Mouse (Mus musculus) forebrain, embryonic 15.5 days (tissue): ENCODE results near the gene Gm9045. TPM values are rescaled to one million over a fixed set of nuclear protein-coding genes. Genes with fewer than 3 reads are reported as not detected.
"Not testable (repeated sequence)": the region's sequence is repeated elsewhere in the genome, so short reads cannot be mapped to it uniquely, and the experiment has no call there.

Experiments
- ATAC-seq: fragments of 200-750 bp; cut with Nextera tagmentation; replicated peaks from 2 replicates; pipeline ENCODE4 v1.8.0; 2017; ENCODE audit warnings: mild to moderate bottlenecking, moderate TSS enrichment, moderate library complexity
- H3K27ac ChIP-seq: fragments of 300-500 bp; sonication (generic); replicated peaks from 2 replicates; pipeline ENCODE4 v1.5.1; 2015; ENCODE audit warnings: mild to moderate bottlenecking, inconsistent platforms
- H3K27me3 ChIP-seq: fragments of 300-500 bp; sonication (generic); 2 replicates; pipeline ENCODE4 v1.6.1; 2015; ENCODE audit warnings: inconsistent platforms
- H3K36me3 ChIP-seq: fragments of 300-500 bp; sonication (generic); 2 replicates; pipeline ENCODE4 v1.6.1; 2015; ENCODE audit warnings: mild to moderate bottlenecking, inconsistent platforms
- H3K4me1 ChIP-seq: fragments of 300-500 bp; sonication (generic); 2 replicates; pipeline ENCODE4 v1.6.1; 2015; ENCODE audit warnings: inconsistent platforms
- H3K4me2 ChIP-seq: fragments of 300-500 bp; sonication (generic); replicated peaks from 2 replicates; pipeline ENCODE4 v1.6.1; 2015; ENCODE audit warnings: mild to moderate bottlenecking, inconsistent platforms
- H3K4me3 ChIP-seq: fragments of 300-500 bp; sonication (generic); 2 replicates; pipeline ENCODE4 v1.5.1; 2015; ENCODE audit warnings: mild to moderate bottlenecking, inconsistent platforms
- H3K9ac ChIP-seq: fragments of 300-500 bp; sonication (generic); replicated peaks from 2 replicates; pipeline ENCODE4 v1.6.1; 2015; ENCODE audit warnings: mild to moderate bottlenecking, inconsistent platforms
- H3K9me3 ChIP-seq: fragments of 300-500 bp; sonication (generic); 2 replicates; pipeline ENCODE4 v1.6.1; 2016; ENCODE audit warnings: inconsistent platforms
- WGBS: fragments of 180-500 bp; shearing (Covaris S2); methylation state at CpG from one replicate; pipeline ENCODE4 v1.1.7; 2015; ENCODE audit warnings: mixed read lengths; 5-methylcytosine and 5-hydroxymethylcytosine counted together
- polyA plus RNA-seq: library from polyadenylated mRNA; unstranded; fragments of >200 nt; fragmentation: Nextera tagmentation; extraction: Ambion mirVana; gene quantifications from 2 replicates; pipeline ENCODE4 v1.2.1, GENCODE M21; 2015

The Gm9045 gene
- polyA plus RNA-seq, result not detected in 2 replicates

DNA sequence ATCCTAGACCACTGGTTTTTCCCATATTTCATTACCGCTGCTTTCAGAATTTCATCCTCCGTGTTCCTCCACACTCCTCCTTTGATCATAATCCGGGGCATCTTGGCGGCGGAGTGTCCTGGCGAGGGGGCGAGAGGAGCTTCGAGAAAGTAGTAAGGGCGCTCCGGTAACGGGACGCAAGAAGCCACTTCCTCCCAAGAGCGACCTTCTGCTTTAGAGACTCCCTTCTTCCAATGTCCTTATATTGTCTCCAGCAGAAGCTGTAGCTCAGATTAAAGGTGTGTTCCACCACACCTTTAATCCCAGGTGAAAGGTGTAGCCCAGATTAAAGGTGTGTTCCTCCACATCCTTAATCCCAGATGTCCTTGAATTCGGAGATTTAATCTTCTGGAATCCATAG is at the start of gene Gm9045:
TSS of gene Gm9045 (minus strand) at position 101 of the 400 bp plus-strand sequence.
- not testable (repeated sequence) for H3K9me3 ChIP-seq, H3K27ac ChIP-seq, H3K36me3 ChIP-seq, H3K4me2 ChIP-seq, H3K4me3 ChIP-seq, H3K27me3 ChIP-seq, ATAC-seq, H3K9ac ChIP-seq, H3K4me1 ChIP-seq
- WGBS, result no CpG with 5 or more reads among the region's 14 CpGs

DNA sequence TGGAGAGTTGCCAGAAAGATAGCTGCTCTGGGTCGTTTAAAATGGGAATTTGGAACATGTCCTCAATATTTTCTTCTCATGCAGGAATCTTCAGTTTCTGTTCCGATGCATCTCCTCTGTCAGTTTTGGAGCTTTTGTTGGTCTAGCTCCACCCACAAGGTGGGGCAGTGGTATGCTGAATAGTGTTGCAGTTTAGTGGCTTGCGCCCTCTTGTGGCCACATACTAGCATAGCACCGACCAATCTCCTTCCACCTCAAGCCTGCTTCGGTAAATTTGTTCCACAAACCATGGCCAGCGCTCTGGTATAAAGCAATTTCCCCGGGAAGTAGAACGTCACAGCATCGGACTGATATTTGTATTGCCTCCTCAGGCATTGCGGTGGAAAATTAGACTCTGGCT is 32.8 kb upstream of the Gm9045 start:
- Histone ChIP-seq H3K4me2 (peak overlapping the region; percentile 29), H3K27ac (no peak overlapping the region), H3K4me3 (peak overlapping the region; percentile 17), H3K27me3 (no peaks in the 10 kb centered on the region), H3K9ac (no peak overlapping the region), H3K36me3 (no peaks in the 10 kb centered on the region), H3K4me1 (no peaks in the 10 kb centered on the region), H3K9me3 (no peaks in the 10 kb centered on the region)
- 12% methylated on average over 10 of the region's 10 CpGs for WGBS
- ATAC-seq, result peak; percentile 97

DNA sequence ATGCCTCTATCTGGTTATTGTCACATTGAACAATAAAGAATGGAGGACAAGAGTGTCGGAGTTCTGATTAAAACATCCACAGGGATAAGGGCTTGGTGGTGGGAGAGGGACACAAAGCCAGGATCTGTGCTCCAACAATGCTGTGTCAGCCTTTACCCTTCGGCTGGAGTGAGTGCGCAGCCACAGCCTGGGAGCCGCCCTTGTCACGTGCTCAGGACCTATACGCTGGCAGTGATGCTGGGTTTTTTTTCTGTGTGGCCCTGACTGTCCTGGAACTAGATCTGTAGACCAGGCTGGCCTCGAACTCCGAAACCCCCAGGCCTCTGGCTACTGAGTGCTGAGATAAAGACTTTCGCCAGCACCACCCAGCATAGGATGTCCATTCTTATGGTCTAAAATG is 31.9 kb upstream of the Gm9045 start:
- no peaks in the 10 kb centered on the region for H3K36me3 ChIP-seq
- no peaks in the 10 kb centered on the region for H3K4me1 ChIP-seq
- WGBS, result 91% methylated on average over 9 of the region's 9 CpGs
- no peak for ATAC-seq
- H3K4me3 ChIP-seq, result no peak overlapping the region
- H3K9ac ChIP-seq, result no peak overlapping the region
- no peaks in the 10 kb centered on the region for H3K9me3 ChIP-seq
- H3K27ac ChIP-seq, result no peak overlapping the region
- H3K4me2 ChIP-seq, result no peak overlapping the region
- H3K27me3 ChIP-seq, result no peaks in the 10 kb centered on the region

DNA sequence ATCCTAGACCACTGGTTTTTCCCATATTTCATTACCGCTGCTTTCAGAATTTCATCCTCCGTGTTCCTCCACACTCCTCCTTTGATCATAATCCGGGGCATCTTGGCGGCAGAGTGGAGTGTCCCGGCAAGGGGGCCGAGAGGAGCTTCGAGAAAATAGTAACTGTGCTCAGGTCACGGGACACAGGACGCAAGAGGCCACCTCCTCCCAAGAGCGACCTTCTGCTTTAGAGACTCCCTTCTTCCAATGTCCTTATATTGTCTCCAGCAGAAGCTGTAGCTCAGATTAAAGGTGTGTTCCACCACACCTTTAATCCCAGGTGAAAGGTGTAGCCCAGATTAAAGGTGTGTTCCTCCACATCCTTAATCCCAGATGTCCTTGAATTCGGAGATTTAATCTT is 16.4 kb upstream of the Gm9045 start, which contains the start of gene Gm9049:
TSS of gene Gm9049 (minus strand) at position 101 of the 400 bp plus-strand sequence.
- H3K9me3 ChIP-seq, ATAC-seq, H3K27me3 ChIP-seq, H3K36me3 ChIP-seq, H3K27ac ChIP-seq, H3K4me3 ChIP-seq, H3K4me2 ChIP-seq, H3K9ac ChIP-seq, H3K4me1 ChIP-seq: not testable (repeated sequence)
- WGBS, result 100% methylated on average over 1 of the region's 11 CpGs

DNA sequence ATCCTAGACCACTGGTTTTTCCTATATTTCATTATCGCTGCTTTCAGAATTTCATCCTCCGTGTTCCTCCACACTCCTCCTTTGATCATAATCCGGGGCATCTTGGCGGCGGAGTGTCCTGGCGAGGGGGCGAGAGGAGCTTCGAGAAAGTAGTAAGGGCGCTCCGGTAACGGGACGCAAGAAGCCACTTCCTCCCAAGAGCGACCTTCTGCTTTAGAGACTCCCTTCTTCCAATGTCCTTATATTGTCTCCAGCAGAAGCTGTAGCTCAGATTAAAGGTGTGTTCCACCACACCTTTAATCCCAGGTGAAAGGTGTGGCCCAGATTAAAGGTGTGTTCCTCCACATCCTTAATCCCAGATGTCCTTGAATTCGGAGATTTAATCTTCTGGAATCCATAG is 10.9 kb upstream of the Gm9045 start, which contains the start of gene Gm9048:
TSS of gene Gm9048 (minus strand) at position 101 of the 400 bp plus-strand sequence.
- WGBS, result 88% methylated on average over 1 of the region's 14 CpGs
- not testable (repeated sequence) for H3K27ac ChIP-seq, H3K27me3 ChIP-seq

DNA sequence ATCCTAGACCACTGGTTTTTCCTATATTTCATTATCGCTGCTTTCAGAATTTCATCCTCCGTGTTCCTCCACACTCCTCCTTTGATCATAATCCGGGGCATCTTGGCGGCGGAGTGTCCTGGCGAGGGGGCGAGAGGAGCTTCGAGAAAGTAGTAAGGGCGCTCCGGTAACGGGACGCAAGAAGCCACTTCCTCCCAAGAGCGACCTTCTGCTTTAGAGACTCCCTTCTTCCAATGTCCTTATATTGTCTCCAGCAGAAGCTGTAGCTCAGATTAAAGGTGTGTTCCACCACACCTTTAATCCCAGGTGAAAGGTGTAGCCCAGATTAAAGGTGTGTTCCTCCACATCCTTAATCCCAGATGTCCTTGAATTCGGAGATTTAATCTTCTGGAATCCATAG is 5.5 kb upstream of the Gm9045 start, which contains the start of gene Gm9046:
TSS of gene Gm9046 (minus strand) at position 101 of the 400 bp plus-strand sequence.
- not testable (repeated sequence) for ATAC-seq, H3K27ac ChIP-seq, H3K4me1 ChIP-seq, H3K4me3 ChIP-seq, H3K4me2 ChIP-seq, H3K27me3 ChIP-seq, H3K9me3 ChIP-seq, H3K36me3 ChIP-seq, H3K9ac ChIP-seq
- no CpG with 5 or more reads among the region's 14 CpGs for WGBS

More for the DNA sequence above, 10.9 kb upstream of the Gm9045 start, which contains the start of gene Gm9048:
- not testable (repeated sequence) for H3K36me3 ChIP-seq, H3K9me3 ChIP-seq, H3K4me1 ChIP-seq, H3K9ac ChIP-seq, H3K4me3 ChIP-seq, ATAC-seq, H3K4me2 ChIP-seq

DNA sequence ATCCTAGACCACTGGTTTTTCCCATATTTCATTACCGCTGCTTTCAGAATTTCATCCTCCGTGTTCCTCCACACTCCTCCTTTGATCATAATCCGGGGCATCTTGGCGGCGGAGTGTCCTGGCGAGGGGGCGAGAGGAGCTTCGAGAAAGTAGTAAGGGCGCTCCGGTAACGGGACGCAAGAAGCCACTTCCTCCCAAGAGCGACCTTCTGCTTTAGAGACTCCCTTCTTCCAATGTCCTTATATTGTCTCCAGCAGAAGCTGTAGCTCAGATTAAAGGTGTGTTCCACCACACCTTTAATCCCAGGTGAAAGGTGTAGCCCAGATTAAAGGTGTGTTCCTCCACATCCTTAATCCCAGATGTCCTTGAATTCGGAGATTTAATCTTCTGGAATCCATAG is 5.3 kb downstream of the Gm9045 start, which contains the start of gene Gm9044:
TSS of gene Gm9044 (minus strand) at position 101 of the 400 bp plus-strand sequence.
- H3K9ac ChIP-seq, H3K27ac ChIP-seq, H3K4me2 ChIP-seq, H3K9me3 ChIP-seq, H3K36me3 ChIP-seq, ATAC-seq, H3K4me3 ChIP-seq, H3K4me1 ChIP-seq, H3K27me3 ChIP-seq: not testable (repeated sequence)
- no CpG with 5 or more reads among the region's 14 CpGs for WGBS

DNA sequence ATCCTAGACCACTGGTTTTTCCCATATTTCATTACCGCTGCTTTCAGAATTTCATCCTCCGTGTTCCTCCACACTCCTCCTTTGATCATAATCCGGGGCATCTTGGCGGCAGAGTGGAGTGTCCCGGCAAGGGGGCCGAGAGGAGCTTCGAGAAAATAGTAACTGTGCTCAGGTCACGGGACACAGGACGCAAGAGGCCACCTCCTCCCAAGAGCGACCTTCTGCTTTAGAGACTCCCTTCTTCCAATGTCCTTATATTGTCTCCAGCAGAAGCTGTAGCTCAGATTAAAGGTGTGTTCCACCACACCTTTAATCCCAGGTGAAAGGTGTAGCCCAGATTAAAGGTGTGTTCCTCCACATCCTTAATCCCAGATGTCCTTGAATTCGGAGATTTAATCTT is 10.8 kb downstream of the Gm9045 start, which contains the start of gene Gm9040:
TSS of gene Gm9040 (minus strand) at position 101 of the 400 bp plus-strand sequence.
- H3K36me3 ChIP-seq, H3K27ac ChIP-seq, H3K9ac ChIP-seq, ATAC-seq, H3K4me2 ChIP-seq, H3K4me3 ChIP-seq, H3K4me1 ChIP-seq, H3K9me3 ChIP-seq, H3K27me3 ChIP-seq: not testable (repeated sequence)
- no CpG with 5 or more reads among the region's 11 CpGs for WGBS

DNA sequence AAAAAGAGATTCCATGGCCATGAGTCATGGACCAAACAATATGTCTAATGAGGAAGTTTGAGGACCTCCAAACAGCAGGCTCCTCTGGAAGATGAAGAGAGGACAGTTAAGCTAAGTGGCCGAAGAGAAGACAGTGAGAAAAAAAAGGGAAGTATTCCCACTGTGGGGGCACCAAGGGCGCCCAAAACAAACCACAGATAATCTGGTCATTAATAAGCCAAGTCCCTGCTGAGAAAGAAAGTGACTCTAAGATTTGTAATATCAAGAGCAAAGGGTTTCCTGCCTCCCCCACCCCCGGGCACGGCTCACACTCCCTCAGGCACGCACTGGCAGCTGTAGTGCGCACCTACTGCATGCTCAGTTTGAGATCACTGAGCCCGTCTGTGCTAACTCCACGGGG is 18.6 kb downstream of the Gm9045 start:
- H3K9ac ChIP-seq, result no peak overlapping the region
- H3K4me3 ChIP-seq, result no peak overlapping the region
- H3K4me1 ChIP-seq, result no peaks in the 10 kb centered on the region
- H3K36me3 ChIP-seq, result no peaks in the 10 kb centered on the region
- 90% methylated on average over 8 of the region's 8 CpGs for WGBS
- no peak overlapping the region for H3K27ac ChIP-seq
- H3K4me2 ChIP-seq, result no peak overlapping the region
- ATAC-seq, result no peak
- no peaks in the 10 kb centered on the region for H3K9me3 ChIP-seq
- no peaks in the 10 kb centered on the region for H3K27me3 ChIP-seq

DNA sequence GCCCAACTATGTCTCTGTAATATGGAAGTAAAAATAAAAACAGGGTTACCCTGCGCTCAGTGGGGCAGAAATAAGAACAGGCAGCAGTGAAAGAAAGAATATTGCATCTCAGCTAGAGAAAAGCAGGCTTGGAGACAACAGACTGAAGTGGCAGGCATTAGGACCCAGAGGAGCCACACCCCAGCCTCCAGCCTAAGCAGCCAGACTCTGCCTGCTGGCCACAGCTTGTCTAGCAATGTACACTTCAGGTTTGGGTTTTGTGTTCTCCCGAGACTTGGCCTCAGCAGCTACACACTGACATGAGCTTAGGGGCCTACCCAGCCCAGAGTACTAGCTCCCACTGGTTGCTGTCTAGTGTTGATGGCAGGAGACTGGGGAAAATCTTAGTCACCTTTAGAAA is 35.5 kb downstream of the Gm9045 start:
- ATAC-seq, H3K9ac ChIP-seq, H3K36me3 ChIP-seq, H3K4me3 ChIP-seq, H3K4me1 ChIP-seq, H3K4me2 ChIP-seq, H3K9me3 ChIP-seq, H3K27ac ChIP-seq, H3K27me3 ChIP-seq: not testable (repeated sequence)
- 45% methylated on average over 2 of the region's 2 CpGs for WGBS

DNA sequence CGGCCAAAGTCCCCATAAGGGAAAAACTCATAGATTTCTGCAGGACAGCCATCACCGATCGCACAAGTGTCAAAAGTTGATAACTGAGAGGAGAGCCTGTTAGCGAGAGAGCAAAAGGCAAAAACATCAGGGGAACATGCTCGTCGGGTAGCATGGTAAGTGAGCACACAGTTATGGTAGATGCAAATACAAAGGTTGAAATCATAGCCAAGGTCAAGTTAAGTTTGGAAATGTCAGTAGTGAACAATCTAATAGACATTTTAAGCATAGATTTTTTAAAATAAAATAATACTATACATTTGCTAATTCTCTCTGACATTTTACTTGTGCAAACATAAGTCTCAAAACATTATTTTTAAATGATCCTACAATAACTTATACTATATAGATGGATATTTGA is 42.7 kb downstream of the Gm9045 start, which contains the start of gene Iltifb:
TSS of gene Iltifb (minus strand) at position 101 of the 400 bp plus-strand sequence.
- Histone ChIP-seq H3K4me3 (no peak within 1 kb of the TSS), H3K36me3 (no peaks in the 10 kb centered on the region), H3K9ac (no peak within 1 kb of the TSS), H3K27ac (no peak within 1 kb of the TSS), H3K9me3 (no peaks in the 10 kb centered on the region), H3K27me3 (no peaks in the 10 kb centered on the region), H3K4me1 (no peaks in the 10 kb centered on the region), H3K4me2 (no peak within 1 kb of the TSS)
- WGBS, result 95% methylated on average over 6 of the region's 6 CpGs
- ATAC-seq, result no peak
